Mouse (Mus musculus) T-cell, adult 2 months (primary cell): Measurements from ENCODE around the gene Pip4k2c.

Experiments
- DNase-seq: peaks from one replicate; pipeline ENCODE4 v3.0.0; 2022; ENCODE audit warnings: low spot score

Gene Pip4k2c

GRCm38 (mm10) chr10:127211414-127211854 lies at the start of gene Pip4k2c:
Gene Pip4k2c (minus strand): TSS chr10:127211585.
- peak; percentile 94 for DNase-seq

- no peak for DNase-seq
Observed at GRCm38 (mm10) chr10:127258489-127258888, 47.1 kb upstream of the Pip4k2c start.

- no peak for DNase-seq
Observed at GRCm38 (mm10) chr10:127257790-127258189, 46.4 kb upstream of the Pip4k2c start.

GRCm38 (mm10) chr10:127255625-127256345 lies 44.4 kb upstream of the Pip4k2c start:
- no peak for DNase-seq

- no peak for DNase-seq
Observed at GRCm38 (mm10) chr10:127250810-127251209, 39.4 kb upstream of the Pip4k2c start.

GRCm38 (mm10) chr10:127238241-127238824 lies 26.9 kb upstream of the Pip4k2c start:
- DNase-seq, result no peak

- DNase-seq, result no peak
Observed at GRCm38 (mm10) chr10:127236541-127236940, 25.2 kb upstream of the Pip4k2c start.

- DNase-seq, result peak; percentile 17
Observed at GRCm38 (mm10) chr10:127233141-127233540, 21.8 kb upstream of the Pip4k2c start.

- no peak for DNase-seq
Observed at GRCm38 (mm10) chr10:127231741-127232140, 20.4 kb upstream of the Pip4k2c start.

- no peak for DNase-seq
Observed at GRCm38 (mm10) chr10:127230693-127231092, 19.3 kb upstream of the Pip4k2c start.

GRCm38 (mm10) chr10:127228897-127229296 lies 17.5 kb upstream of the Pip4k2c start:
- DNase-seq, result peak; percentile 48

GRCm38 (mm10) chr10:127227163-127227562 lies 15.8 kb upstream of the Pip4k2c start:
- no peak for DNase-seq

- DNase-seq, result no peak
Observed at GRCm38 (mm10) chr10:127226318-127226895, 15.0 kb upstream of the Pip4k2c start.

- peak; percentile 56 for DNase-seq
Observed at GRCm38 (mm10) chr10:127225732-127226131, 14.3 kb upstream of the Pip4k2c start.

GRCm38 (mm10) chr10:127225213-127225612 lies 13.8 kb upstream of the Pip4k2c start:
- no peak for DNase-seq

GRCm38 (mm10) chr10:127218339-127218738 lies 7.0 kb upstream of the Pip4k2c start:
- no peak for DNase-seq

- no peak for DNase-seq
Observed at GRCm38 (mm10) chr10:127217177-127217576, 5.8 kb upstream of the Pip4k2c start.

GRCm38 (mm10) chr10:127216456-127216855 lies 5.1 kb upstream of the Pip4k2c start:
- DNase-seq, result no peak

GRCm38 (mm10) chr10:127214422-127214803 lies 3.0 kb upstream of the Pip4k2c start:
- DNase-seq, result no peak

GRCm38 (mm10) chr10:127213704-127214421 lies 2.5 kb upstream of the Pip4k2c start:
- DNase-seq, result no peak

GRCm38 (mm10) chr10:127213272-127213671 lies 1.9 kb upstream of the Pip4k2c start:
- no peak for DNase-seq

- no peak for DNase-seq
Observed at GRCm38 (mm10) chr10:127210961-127211405, 402 bp downstream of the Pip4k2c start.
